Mouse (Mus musculus): Measurements from ENCODE around the gene Rabgap1l. TPM values are rescaled to one million over a fixed set of nuclear protein-coding genes. Genes with fewer than 3 reads are reported as not detected.

Gene Rabgap1l
- polyA plus RNA-seq, 1 experiment from 2014 or later = 93.4 TPM

DNA sequence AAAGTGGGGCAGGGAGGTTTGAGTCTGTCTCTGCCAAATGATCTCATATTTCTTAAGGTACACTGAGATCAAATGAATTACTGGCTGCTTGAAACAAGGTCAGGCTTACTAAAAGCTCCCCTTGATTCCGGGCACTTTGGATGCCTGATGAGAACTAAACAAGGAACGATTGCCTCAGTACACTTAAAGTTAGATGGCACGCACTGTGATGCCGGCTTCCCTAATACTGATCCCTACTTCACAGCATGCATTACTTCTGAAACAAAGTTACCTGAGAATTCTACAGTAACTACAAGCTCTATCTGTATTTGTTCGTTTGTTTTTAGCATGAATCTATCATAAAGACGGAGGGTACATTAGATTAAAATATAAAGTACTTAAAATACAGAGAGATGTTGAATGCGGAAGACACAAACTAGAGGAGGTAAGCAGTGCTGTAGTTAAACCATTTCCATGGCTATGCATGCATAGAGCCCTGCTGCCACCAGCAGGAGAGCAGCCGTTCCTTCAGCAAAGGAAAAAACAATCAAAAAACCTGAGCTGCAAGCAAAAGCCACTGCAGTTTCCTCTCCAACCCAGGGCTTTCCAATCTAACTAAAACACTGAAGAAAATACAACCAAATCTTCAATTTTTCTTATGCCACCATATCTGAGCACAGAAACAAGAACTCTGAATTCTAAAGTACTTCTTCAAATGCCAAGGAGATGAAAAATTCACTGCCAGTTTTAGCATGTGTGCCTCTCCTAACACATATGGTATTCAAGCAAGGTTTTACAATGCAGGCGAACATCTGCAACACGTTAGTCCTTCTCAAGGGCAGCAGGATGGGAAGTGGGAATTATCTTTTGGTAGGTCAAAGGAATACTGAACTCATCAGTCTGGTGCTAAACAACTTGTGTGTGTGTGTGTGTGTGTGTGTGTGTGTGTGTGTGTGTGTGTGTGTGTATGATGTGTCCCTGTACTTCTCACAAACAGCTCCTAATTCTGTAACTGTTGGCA, 415.4 kb downstream of the Rabgap1l start:
- H3K4me2 ChIP-seq (ENCODE audit: low read depth, low read length) = no peak overlapping the region
- no peaks in the 10 kb centered on the region for H3K9me3 ChIP-seq (replicated peaks; ENCODE audit: control insufficient read depth, low read length)
- H3K36me3 ChIP-seq (ENCODE audit: control insufficient read depth, insufficient read depth) = no peaks in the 10 kb centered on the region
- WGBS = 48% methylated on average over 10 of the region's 10 CpGs
- H3K27me3 ChIP-seq (ENCODE audit: control insufficient read depth, insufficient read depth, low read length) = no peaks in the 10 kb centered on the region
- no peaks in the 10 kb centered on the region for H3K4me1 ChIP-seq (ENCODE audit: control insufficient read depth, insufficient read depth, low read length)
- H3K4me3 ChIP-seq (ENCODE audit: low read length) = no peak overlapping the region
- ATAC-seq (replicated peaks; ENCODE audit: extremely low read depth, insufficient read depth, low FRiP score) = peak; percentile 80
- H3K9ac ChIP-seq (ENCODE audit: low read length) = no peak overlapping the region; the same call in 1 of the 2 replicates
- no peak overlapping the region for H3K27ac ChIP-seq (ENCODE audit: low read length)

DNA sequence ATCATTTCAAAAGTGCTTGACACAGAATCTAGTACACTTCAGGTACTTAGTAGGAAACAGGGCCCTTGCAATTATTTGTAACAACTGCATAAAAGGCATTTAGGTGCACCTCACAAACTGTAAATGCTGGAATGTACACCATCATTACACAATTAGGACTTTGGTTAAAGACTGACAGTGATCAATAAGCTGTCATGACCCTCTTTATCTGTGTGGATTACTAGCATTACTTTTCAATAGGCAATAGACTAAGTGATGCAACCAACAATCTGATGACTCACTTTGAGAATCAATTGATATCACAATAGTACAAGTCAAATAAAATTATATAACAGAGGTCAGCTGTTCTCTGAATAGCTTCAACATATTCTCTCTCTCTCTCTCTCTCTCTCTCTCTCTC, 418.5 kb downstream of the Rabgap1l start:
- Histone ChIP-seq H3K36me3 (ENCODE audit: control insufficient read depth, insufficient read depth) (no peaks in the 10 kb centered on the region), H3K27me3 (ENCODE audit: control insufficient read depth, insufficient read depth, low read length) (no peaks in the 10 kb centered on the region), H3K4me1 (ENCODE audit: control insufficient read depth, insufficient read depth, low read length) (peaks cover 10% of the 10 kb centered on the region; the same call in 1 of the 2 replicates), H3K27ac (ENCODE audit: low read length) (no peak overlapping the region), H3K4me3 (ENCODE audit: low read length) (no peak overlapping the region), H3K4me2 (ENCODE audit: low read depth, low read length) (no peak overlapping the region), H3K9ac (ENCODE audit: low read length) (no peak overlapping the region), H3K9me3 (replicated peaks; ENCODE audit: control insufficient read depth, low read length) (no peaks in the 10 kb centered on the region)
- no peak for ATAC-seq (replicated peaks; ENCODE audit: extremely low read depth, insufficient read depth, low FRiP score)

- Histone ChIP-seq H3K36me3 (ENCODE audit: control insufficient read depth, insufficient read depth) (no peaks in the 10 kb centered on the region), H3K9ac (ENCODE audit: low read length) (no peak overlapping the region), H3K4me2 (ENCODE audit: low read depth, low read length) (no peak overlapping the region), H3K27me3 (ENCODE audit: control insufficient read depth, insufficient read depth, low read length) (no peaks in the 10 kb centered on the region), H3K4me3 (ENCODE audit: low read length) (no peak overlapping the region), H3K4me1 (ENCODE audit: control insufficient read depth, insufficient read depth, low read length) (peaks cover 10% of the 10 kb centered on the region; the same call in 1 of the 2 replicates), H3K9me3 (replicated peaks; ENCODE audit: control insufficient read depth, low read length) (no peaks in the 10 kb centered on the region), H3K27ac (ENCODE audit: low read length) (no peak overlapping the region)
- ATAC-seq (replicated peaks; ENCODE audit: extremely low read depth, insufficient read depth, low FRiP score) = no peak
- 70% methylated on average over 7 of the region's 7 CpGs for WGBS
Measured at GRCm38 (mm10) chr1:160373306-160373705, 419.7 kb downstream of the Rabgap1l start.

GRCm38 (mm10) chr1:160371696-160372095, 421.3 kb downstream of the Rabgap1l start:
- no peak overlapping the region for H3K4me3 ChIP-seq (ENCODE audit: low read length)
- H3K27ac ChIP-seq (ENCODE audit: low read length) = no peak overlapping the region
- H3K4me1 ChIP-seq (ENCODE audit: control insufficient read depth, insufficient read depth, low read length) = peaks cover 16% of the 10 kb centered on the region
- no peak for ATAC-seq (replicated peaks; ENCODE audit: extremely low read depth, insufficient read depth, low FRiP score)
- H3K9me3 ChIP-seq (replicated peaks; ENCODE audit: control insufficient read depth, low read length) = no peaks in the 10 kb centered on the region
- H3K4me2 ChIP-seq (ENCODE audit: low read depth, low read length) = no peak overlapping the region
- no peaks in the 10 kb centered on the region for H3K36me3 ChIP-seq (ENCODE audit: control insufficient read depth, insufficient read depth)
- H3K9ac ChIP-seq (ENCODE audit: low read length) = no peak overlapping the region
- no peaks in the 10 kb centered on the region for H3K27me3 ChIP-seq (ENCODE audit: control insufficient read depth, insufficient read depth, low read length)

- H3K9me3 ChIP-seq (replicated peaks; ENCODE audit: control insufficient read depth, low read length) = no peaks in the 10 kb centered on the region
- ATAC-seq (replicated peaks; ENCODE audit: extremely low read depth, insufficient read depth, low FRiP score) = peak; percentile 86
- H3K4me3 ChIP-seq (ENCODE audit: low read length) = no peak overlapping the region
- no peak overlapping the region for H3K9ac ChIP-seq (ENCODE audit: low read length)
- no peaks in the 10 kb centered on the region for H3K36me3 ChIP-seq (ENCODE audit: control insufficient read depth, insufficient read depth)
- no peak overlapping the region for H3K4me2 ChIP-seq (ENCODE audit: low read depth, low read length)
- 17% methylated on average over 1 of the region's 1 CpGs for WGBS
- peak overlapping the region; percentile 89 for H3K27ac ChIP-seq (ENCODE audit: low read length)
- H3K27me3 ChIP-seq (ENCODE audit: control insufficient read depth, insufficient read depth, low read length) = no peaks in the 10 kb centered on the region
- peaks cover 20% of the 10 kb centered on the region for H3K4me1 ChIP-seq (ENCODE audit: control insufficient read depth, insufficient read depth, low read length)
Measured at GRCm38 (mm10) chr1:160370552-160370951, 422.5 kb downstream of the Rabgap1l start.

- ATAC-seq (replicated peaks; ENCODE audit: extremely low read depth, insufficient read depth, low FRiP score) = peak; percentile 49; the same call in 1 of the 2 replicates
- Histone ChIP-seq H3K4me1 (ENCODE audit: control insufficient read depth, insufficient read depth, low read length) (peaks cover 20% of the 10 kb centered on the region), H3K36me3 (ENCODE audit: control insufficient read depth, insufficient read depth) (no peaks in the 10 kb centered on the region), H3K4me3 (ENCODE audit: low read length) (no peak overlapping the region), H3K9ac (ENCODE audit: low read length) (no peak overlapping the region), H3K27ac (ENCODE audit: low read length) (peak overlapping the region; percentile 69), H3K27me3 (ENCODE audit: control insufficient read depth, insufficient read depth, low read length) (no peaks in the 10 kb centered on the region), H3K9me3 (replicated peaks; ENCODE audit: control insufficient read depth, low read length) (no peaks in the 10 kb centered on the region), H3K4me2 (ENCODE audit: low read depth, low read length) (no peak overlapping the region)
- WGBS = 34% methylated on average over 3 of the region's 3 CpGs
Measured at GRCm38 (mm10) chr1:160366615-160367014, 426.4 kb downstream of the Rabgap1l start.

- no peak for ATAC-seq (replicated peaks; ENCODE audit: extremely low read depth, insufficient read depth, low FRiP score)
- Histone ChIP-seq H3K27me3 (ENCODE audit: control insufficient read depth, insufficient read depth, low read length) (no peaks in the 10 kb centered on the region), H3K4me2 (ENCODE audit: low read depth, low read length) (no peak overlapping the region), H3K36me3 (ENCODE audit: control insufficient read depth, insufficient read depth) (no peaks in the 10 kb centered on the region), H3K27ac (ENCODE audit: low read length) (no peak overlapping the region), H3K9me3 (replicated peaks; ENCODE audit: control insufficient read depth, low read length) (no peaks in the 10 kb centered on the region), H3K9ac (ENCODE audit: low read length) (no peak overlapping the region), H3K4me3 (ENCODE audit: low read length) (no peak overlapping the region), H3K4me1 (ENCODE audit: control insufficient read depth, insufficient read depth, low read length) (peaks cover under 1% of the 10 kb centered on the region)
Measured at GRCm38 (mm10) chr1:160357268-160357667, 435.7 kb downstream of the Rabgap1l start.

GRCm38 (mm10) chr1:160353732-160354455, 439.1 kb downstream of the Rabgap1l start:
- WGBS = 83% methylated on average over 6 of the region's 6 CpGs
- no peak overlapping the region for H3K4me3 ChIP-seq (ENCODE audit: low read length)
- H3K9ac ChIP-seq (ENCODE audit: low read length) = no peak overlapping the region
- no peak for ATAC-seq (replicated peaks; ENCODE audit: extremely low read depth, insufficient read depth, low FRiP score)
- H3K27me3 ChIP-seq (ENCODE audit: control insufficient read depth, insufficient read depth, low read length) = no peaks in the 10 kb centered on the region
- no peaks in the 10 kb centered on the region for H3K9me3 ChIP-seq (replicated peaks; ENCODE audit: control insufficient read depth, low read length)
- peaks cover 12% of the 10 kb centered on the region for H3K4me1 ChIP-seq (ENCODE audit: control insufficient read depth, insufficient read depth, low read length)
- H3K27ac ChIP-seq (ENCODE audit: low read length) = no peak overlapping the region
- no peak overlapping the region for H3K4me2 ChIP-seq (ENCODE audit: low read depth, low read length)
- H3K36me3 ChIP-seq (ENCODE audit: control insufficient read depth, insufficient read depth) = no peaks in the 10 kb centered on the region

- ATAC-seq (replicated peaks; ENCODE audit: extremely low read depth, insufficient read depth, low FRiP score) = no peak; the same call in 1 of the 2 replicates
- peak overlapping the region; percentile 69 for H3K9ac ChIP-seq (ENCODE audit: low read length)
- 46% methylated on average over 4 of the region's 4 CpGs for WGBS
Measured at GRCm38 (mm10) chr1:160352309-160352708, 440.7 kb downstream of the Rabgap1l start.

More at GRCm38 (mm10) chr1:160352309-160352708, 440.7 kb downstream of the Rabgap1l start:
- Histone ChIP-seq H3K27ac (ENCODE audit: low read length) (peak overlapping the region; percentile 54), H3K4me2 (ENCODE audit: low read depth, low read length) (peak overlapping the region; percentile 71), H3K36me3 (ENCODE audit: control insufficient read depth, insufficient read depth) (no peaks in the 10 kb centered on the region), H3K9me3 (replicated peaks; ENCODE audit: control insufficient read depth, low read length) (no peaks in the 10 kb centered on the region), H3K27me3 (ENCODE audit: control insufficient read depth, insufficient read depth, low read length) (no peaks in the 10 kb centered on the region), H3K4me1 (ENCODE audit: control insufficient read depth, insufficient read depth, low read length) (peaks cover 12% of the 10 kb centered on the region), H3K4me3 (ENCODE audit: low read length) (peak overlapping the region; percentile 49)

Data from heart, embryonic 16.5 days (tissue).